Mouse (Mus musculus) stomach, postnatal 0 days (tissue): ENCODE measurements around the gene Atrip.

ENCODE experiments used
- CTCF ChIP-seq: IDR thresholded peaks from 2 replicates; pipeline ENCODE4 v1.5.1; 2016; ENCODE audit warnings: antibody characterized with exemption, low read depth, mild to moderate bottlenecking, moderate library complexity
- EP300 ChIP-seq: optimal IDR thresholded peaks from 2 replicates; pipeline ENCODE3; 2016; ENCODE audit warnings: antibody characterized with exemption

GRCm38 (mm10) chr9:109082124-109082800, 8.3 kb upstream of the Atrip start, which contains the start of the genes Ccdc51 and Tma7:
- TF ChIP-seq CTCF, result no peak
- no peak for TF ChIP-seq EP300
